Mouse (Mus musculus): Measurements from ENCODE around the gene Fam170b.

- no peak for TF ChIP-seq CTCF (IDR thresholded peaks at IDR 0.05; ENCODE audit: low read depth)
- TF ChIP-seq EP300 (IDR thresholded peaks at IDR 0.05; ENCODE audit: low read depth): no peak
These were observed 25.3 kb downstream of the Fam170b start for GRCm38 (mm10) chr14:32858941-32859510.
